ENCODE assay signal across 16 mouse cellular contexts in the genomic region with DNA sequence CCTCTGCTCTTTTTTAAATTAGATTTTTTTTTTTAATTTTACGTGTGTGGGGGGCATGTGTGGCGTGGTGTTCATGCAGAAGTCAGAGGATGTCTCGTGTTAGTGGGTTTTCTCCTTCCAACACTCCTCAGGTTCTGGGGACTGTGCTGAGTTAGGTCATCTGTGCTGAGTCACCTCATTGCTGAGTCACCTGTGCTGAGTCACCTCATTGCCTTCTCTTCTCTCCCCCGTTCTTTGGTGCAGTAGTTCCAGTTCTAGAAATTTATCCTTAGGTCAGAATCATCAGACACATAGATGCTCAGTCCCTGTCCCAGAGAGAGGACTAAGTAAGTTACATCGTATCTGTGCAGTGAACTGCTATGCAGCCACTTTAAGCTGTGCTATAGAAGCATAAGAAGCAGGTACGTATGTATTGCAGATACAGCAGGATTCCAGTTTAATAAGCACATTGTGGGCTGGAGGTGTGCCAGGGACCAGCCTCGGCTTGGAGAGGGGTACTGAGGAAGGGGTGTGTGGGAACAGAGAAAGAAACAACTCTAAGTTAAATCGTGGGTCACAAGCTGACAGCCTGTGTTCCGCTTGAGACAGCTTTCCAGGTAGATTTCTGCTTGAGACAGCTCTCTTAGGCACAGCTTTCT. TPM values are rescaled to one million over a fixed set of nuclear protein-coding genes. Genes with fewer than 3 reads are reported as not detected.
DNase-seq lines count a peak whose midpoint lies in the region; ATAC-seq lines count a peak whose summit lies in the region.
"Had no signal": no experiment of that assay in that cellular context is flagged by ENCODE, and none has a peak within 500 bp of the region (broad histone marks: within the 10 kb centered on the region; RNA-seq: fewer than 3 reads in every experiment).

No protein-coding gene starts in this region.

- 80% methylated on average over 9 of the region's 9 CpGs for WGBS in embryonic facial prominence, embryonic 13.5 days
- 91% methylated on average over 9 of the region's 9 CpGs for WGBS in embryonic facial prominence, embryonic 10.5 days
- 86% methylated on average over 9 of the region's 9 CpGs for WGBS in kidney, embryonic 14.5 days

- peaks cover 71% of the 10 kb centered on the region for H3K36me3 ChIP-seq in embryonic facial prominence, embryonic 13.5 days
- H3K36me3 ChIP-seq in embryonic facial prominence, embryonic 10.5 days (replicated peaks), result peaks cover 84% of the 10 kb centered on the region
- peaks cover 35% of the 10 kb centered on the region for H3K36me3 ChIP-seq in kidney, embryonic 14.5 days (ENCODE audit: control insufficient read depth, insufficient read depth, low read length)

- H3K4me3 ChIP-seq in embryonic facial prominence, embryonic 13.5 days, result no peak overlapping the region
- H3K4me3 ChIP-seq in embryonic facial prominence, embryonic 10.5 days, result no peak overlapping the region
- H3K4me3 ChIP-seq in kidney, embryonic 14.5 days (ENCODE audit: low read length), result no peak overlapping the region
- H3K4me3 ChIP-seq: hindbrain, embryonic 12.5 days had no signal

- no peaks in the 10 kb centered on the region for H3K9me3 ChIP-seq in embryonic facial prominence, embryonic 13.5 days
- H3K9me3 ChIP-seq in embryonic facial prominence, embryonic 10.5 days, result no peaks in the 10 kb centered on the region
- no peaks in the 10 kb centered on the region for H3K9me3 ChIP-seq in kidney, embryonic 14.5 days (ENCODE audit: control insufficient read depth, low read length)
- H3K9me3 ChIP-seq: hindbrain, embryonic 12.5 days had no signal

- H3K27me3 ChIP-seq in embryonic facial prominence, embryonic 13.5 days, result no peaks in the 10 kb centered on the region
- no peaks in the 10 kb centered on the region for H3K27me3 ChIP-seq in embryonic facial prominence, embryonic 10.5 days (replicated peaks; ENCODE audit: low read depth, poor library complexity, severe bottlenecking)
- no peaks in the 10 kb centered on the region for H3K27me3 ChIP-seq in kidney, embryonic 14.5 days (ENCODE audit: control insufficient read depth, insufficient read depth, low read length)
- H3K27me3 ChIP-seq: hindbrain, embryonic 12.5 days had no signal

- H3K27ac ChIP-seq in embryonic facial prominence, embryonic 13.5 days, result 0 out of 2 replicates have a peak overlapping the region, but pooled peaks have one; percentile 22
- H3K27ac ChIP-seq in embryonic facial prominence, embryonic 10.5 days (replicated peaks), result no peak overlapping the region
- H3K27ac ChIP-seq in kidney, embryonic 14.5 days (ENCODE audit: low read depth, low read length), result no peak overlapping the region
- H3K27ac ChIP-seq: hindbrain, embryonic 12.5 days had no signal

- ATAC-seq in embryonic facial prominence, embryonic 13.5 days (ENCODE audit: insufficient number of reproducible peaks, insufficient read depth, low FRiP score, low TSS enrichment, low read depth), result no peak
- no peak for ATAC-seq in kidney, embryonic 14.5 days (ENCODE audit: low FRiP score, low TSS enrichment)
- ATAC-seq: intestine, postnatal 0 days; lung, postnatal 0 days had no signal

- no peak overlapping the region for H3K9ac ChIP-seq in embryonic facial prominence, embryonic 13.5 days
- no peak overlapping the region for H3K9ac ChIP-seq in kidney, embryonic 14.5 days (ENCODE audit: low read depth, low read length)
- H3K9ac ChIP-seq: hindbrain, embryonic 12.5 days had no signal

- no peak for DNase-seq in embryonic facial prominence, embryonic 10.5 days (ENCODE audit: low spot score)
- DNase-seq in 3134 (ENCODE audit: extremely low read depth, insufficient read length, low spot score), result peak; percentile 50
- DNase-seq in adrenal gland, adult 8-10 months, result peak; percentile 30
- peak; percentile 80 for DNase-seq in liver
- no peak for DNase-seq in left cerebral cortex, adult 9 months (ENCODE audit: low spot score in 2 of 2)
- no peak for DNase-seq in layer of hippocampus, postnatal 25 days (ENCODE audit: extremely low spot score in 1 of 2, low spot score in 1 of 2)
- DNase-seq: B cell, adult 2 months; cerebellum, adult 2 months; embryo, embryonic 11 days; midbrain, embryonic 14.5 days; thymus, adult 2 months had no signal

- no peak overlapping the region for H3K4me2 ChIP-seq in embryonic facial prominence, embryonic 13.5 days
- H3K4me2 ChIP-seq in kidney, embryonic 14.5 days (replicated peaks; ENCODE audit: low read depth, low read length), result no peak overlapping the region
- H3K4me2 ChIP-seq: hindbrain, embryonic 12.5 days had no signal

- H3K4me1 ChIP-seq in embryonic facial prominence, embryonic 13.5 days, result no peaks in the 10 kb centered on the region
- H3K4me1 ChIP-seq in embryonic facial prominence, embryonic 10.5 days, result no peaks in the 10 kb centered on the region
- H3K4me1 ChIP-seq in kidney, embryonic 14.5 days (ENCODE audit: control insufficient read depth, insufficient read depth, low read length), result no peaks in the 10 kb centered on the region

RNA-seq across cellular contexts. Expression of gene Clstn1, which starts 46.5 kb away (rescaled TPM):
- 21.5 and 51.2 TPM in 2 replicates for polyA plus RNA-seq in embryonic facial prominence, embryonic 13.5 days (2015; fragmentation: Nextera tagmentation; extraction: Ambion mirVana)
- 39.6 and 44.2 TPM in 2 replicates for polyA plus RNA-seq in embryonic facial prominence, embryonic 10.5 days (2016; fragmentation: Nextera tagmentation; extraction: Ambion mirVana)
- 100 to 1,000 TPM; 106 to 164 (median 136) TPM for total RNA-seq in adrenal gland, adult 8-10 months (2022)
- polyA plus RNA-seq in kidney, embryonic 14.5 days (2014; fragmentation: Nextera tagmentation; extraction: Ambion mirVana), result 24.7 and 33.5 TPM in 2 replicates
- total RNA-seq in layer of hippocampus, postnatal 25 days (2021), result 100 to 1,000 TPM; 782 to 866 TPM

Comparison
In these comparisons a context has a peak if more than half of its experiments do, and no peak if none do; other contexts are left out.
1. DNase-seq: peak in 3134 (single experiment), adrenal gland, adult 8-10 months (single experiment) and liver (single experiment); none in embryonic facial prominence, embryonic 10.5 days (single experiment), left cerebral cortex, adult 9 months (0 of 2) and layer of hippocampus, postnatal 25 days (0 of 2).